Mouse (Mus musculus): Measurements from ENCODE around the gene Sema5a. TPM values are rescaled to one million over a fixed set of nuclear protein-coding genes. Genes with fewer than 3 reads are reported as not detected.

The Sema5a gene
- total and polyA plus RNA-seq, 3 experiments: 0.17 to 0.27 (median 0.17) TPM

- DNase-seq (ENCODE audit: extremely low read depth): no peak
- Histone ChIP-seq H3K79me2 (replicated peaks; ENCODE audit: control insufficient read depth, extremely low read depth, insufficient read depth, poor library complexity, severe bottlenecking) (no peaks in the 10 kb centered on the region), H3K36me3 (replicated peaks in 1 of 2; ENCODE audit: control insufficient read depth in 1 of 2, insufficient read depth in 1 of 2, low read length in 1 of 2) (no peaks in the 10 kb centered on the region), H3K4me1 (ENCODE audit: control insufficient read depth in 1 of 2, insufficient read depth in 2 of 2) (0 out of 4 replicates have a peak, but pooled peaks cover 0 to 3% of the 10 kb centered on the region in 2 experiments), H3K27ac (ENCODE audit: insufficient read depth, low read depth) (no peak overlapping the region), H3K9me3 (replicated peaks; ENCODE audit: low read length) (no peaks in the 10 kb centered on the region), H3K4me2 (ENCODE audit: insufficient read depth, low read depth, poor library complexity, severe bottlenecking) (no peak overlapping the region), H3K27me3 (replicated peaks) (no peaks in the 10 kb centered on the region), H3K9ac (ENCODE audit: insufficient read depth, low read depth) (no peak overlapping the region), H3K4me3 (replicated peaks in 1 of 3; ENCODE audit: low read depth in 2 of 3, low read length in 2 of 3, poor library complexity in 1 of 3) (no peak overlapping the region)
- dilution Hi-C loops (cut with MboI; ENCODE audit: extremely low pct_ligation_motif_present, extremely low pct_unique_long_range_greater_than_20kb, low sequenced_read_pairs) (no loop called here), in situ Hi-C loops (cut with MboI; ENCODE audit: low pct_ligation_motif_present, low pct_unique_long_range_greater_than_20kb, low sequenced_read_pairs) (no loop called here)
- TF ChIP-seq EP300 (IDR thresholded peaks at IDR 0.05; ENCODE audit: low read length) (no peak), ZKSCAN1 (IDR thresholded peaks at IDR 0.05; ENCODE audit: borderline replicate concordance, low read depth, low read length) (no peak), NRF1 (IDR thresholded peaks at IDR 0.05; ENCODE audit: low read depth, low read length) (no peak), MXI1 (IDR thresholded peaks at IDR 0.05; ENCODE audit: low read depth, low read length) (no peak), USF1 (IDR thresholded peaks at IDR 0.05; ENCODE audit: low read depth, low read length) (no peak), ZNF384 (IDR thresholded peaks at IDR 0.05; ENCODE audit: low read depth, low read length) (no peak), ZMIZ1 (IDR thresholded peaks at IDR 0.05; ENCODE audit: low read depth, low read length) (no peak), MAZ (IDR thresholded peaks at IDR 0.05; ENCODE audit: low read depth, low read length) (no peak), E2F4 (IDR thresholded peaks at IDR 0.05; ENCODE audit: insufficient replicate concordance, low read depth, low read length) (no peak), MAX (IDR thresholded peaks at IDR 0.05; ENCODE audit: low read length) (no peak), CTCF (conservative IDR thresholded peaks at IDR 0.05 in 1 of 2, IDR thresholded peaks at IDR 0.05 in 1 of 2; ENCODE audit: low read depth in 2 of 2, low read length in 2 of 2) (no peak), GABPA (IDR thresholded peaks at IDR 0.05; ENCODE audit: insufficient replicate concordance, low read depth, low read length) (no peak), BHLHE40 (IDR thresholded peaks at IDR 0.05; ENCODE audit: low read depth, low read length) (no peak), RAD21 (IDR thresholded peaks at IDR 0.05; ENCODE audit: low read depth, low read length) (no peak), CHD1 (IDR thresholded peaks at IDR 0.05; ENCODE audit: low read depth, low read length) (no peak)
These were observed 108.9 kb downstream of the Sema5a start for GRCm38 (mm10) chr15:32353513-32353912.

- Histone ChIP-seq H3K9ac (ENCODE audit: insufficient read depth, low read depth) (no peak overlapping the region), H3K27ac (ENCODE audit: insufficient read depth, low read depth) (no peak overlapping the region), H3K4me2 (ENCODE audit: insufficient read depth, low read depth, poor library complexity, severe bottlenecking) (no peak overlapping the region), H3K36me3 (replicated peaks in 1 of 2; ENCODE audit: control insufficient read depth in 1 of 2, insufficient read depth in 1 of 2, low read length in 1 of 2) (no peaks in the 10 kb centered on the region), H3K9me3 (replicated peaks; ENCODE audit: low read length) (no peaks in the 10 kb centered on the region), H3K4me3 (replicated peaks in 1 of 3; ENCODE audit: low read depth in 2 of 3, low read length in 2 of 3, poor library complexity in 1 of 3) (no peak overlapping the region), H3K79me2 (replicated peaks; ENCODE audit: control insufficient read depth, extremely low read depth, insufficient read depth, poor library complexity, severe bottlenecking) (no peaks in the 10 kb centered on the region), H3K27me3 (replicated peaks) (no peaks in the 10 kb centered on the region), H3K4me1 (ENCODE audit: control insufficient read depth in 1 of 2, insufficient read depth in 2 of 2) (0 out of 4 replicates have a peak, but pooled peaks cover 0 to 3% of the 10 kb centered on the region in 2 experiments)
- in situ Hi-C loops (cut with MboI; ENCODE audit: low pct_ligation_motif_present, low pct_unique_long_range_greater_than_20kb, low sequenced_read_pairs): no loop called here
- TF ChIP-seq TBP (conservative IDR thresholded peaks at IDR 0.05; ENCODE audit: low read depth, low read length): no peak
- TF ChIP-seq CHD1 (IDR thresholded peaks at IDR 0.05; ENCODE audit: low read depth, low read length): no peak
- TF ChIP-seq EP300 (IDR thresholded peaks at IDR 0.05; ENCODE audit: low read length): no peak
- TF ChIP-seq NRF1 (IDR thresholded peaks at IDR 0.05; ENCODE audit: low read depth, low read length): no peak
- TF ChIP-seq MAX (IDR thresholded peaks at IDR 0.05; ENCODE audit: low read length): no peak
- no peak for DNase-seq (ENCODE audit: extremely low read depth)
- dilution Hi-C loops (cut with MboI; ENCODE audit: extremely low pct_ligation_motif_present, extremely low pct_unique_long_range_greater_than_20kb, low sequenced_read_pairs): no loop called here
These were observed 112.2 kb downstream of the Sema5a start for GRCm38 (mm10) chr15:32356805-32357204.

Data from CH12.LX (cell line).